Mouse (Mus musculus) CH12.LX (cell line): ENCODE measurements at regions not wholly inside any gene's neighbourhood (a gene's known extent, or its start where the extent isn't known, plus 50 kb on each side); places are given as distances from the start of the nearest gene placed in this dataset.

Source experiments
- DNase-seq: peaks from one replicate; pipeline ENCODE4 v3.0.0-alpha.2; 2013; ENCODE audit errors: extremely low read depth
- H3K27ac ChIP-seq: 2 replicates; pipeline ENCODE4 v1.5.1; 2012; ENCODE audit warnings: low read depth, mild to moderate bottlenecking, control low read depth, moderate library complexity; ENCODE audit not compliant: insufficient read depth
- H3K27me3 ChIP-seq: replicated peaks from 2 replicates; pipeline ENCODE3; 2012; ENCODE audit warnings: inconsistent platforms
- H3K36me3 ChIP-seq, 2 experiments: replicated peaks in 1 of 2; 2 replicates each; pipeline versions ENCODE3 to v1.6.1; 2012; ENCODE audit warnings: inconsistent platforms in 1 of 2, low read length in 1 of 2, mild to moderate bottlenecking in 1 of 2, mixed read lengths in 1 of 2, moderate library complexity in 1 of 2; ENCODE audit not compliant: control insufficient read depth in 1 of 2, insufficient read depth in 1 of 2
- H3K4me1 ChIP-seq, 2 experiments: 2 replicates each; pipeline ENCODE4 v1.6.1; 2012; ENCODE audit warnings: inconsistent platforms in 1 of 2, moderate library complexity in 1 of 2; ENCODE audit not compliant: insufficient read depth in 2 of 2, control insufficient read depth in 1 of 2
- H3K4me2 ChIP-seq: 2 replicates; pipeline ENCODE4 v1.6.1; 2012; ENCODE audit warnings: low read depth, mild to moderate bottlenecking, control low read depth; ENCODE audit not compliant: poor library complexity, insufficient read depth, severe bottlenecking
- H3K4me3 ChIP-seq, 3 experiments: fragments of 150-350 bp in 1 of 3; sonication (generic) in 1 of 3; replicated peaks in 1 of 3; 2 replicates each; pipeline versions ENCODE3 to v1.5.1; 2011 to 2012; ENCODE audit warnings: low read depth in 2 of 3, low read length in 2 of 3, mild to moderate bottlenecking in 2 of 3, moderate library complexity in 2 of 3, control low read depth in 1 of 3, improper control_type of control experiment in 1 of 3, inconsistent platforms in 1 of 3, mixed read lengths in 1 of 3; ENCODE audit not compliant: poor library complexity in 1 of 3
- H3K79me2 ChIP-seq: replicated peaks from 2 replicates; pipeline ENCODE4 v1.6.1; 2012; ENCODE audit warnings: mild to moderate bottlenecking, moderate library complexity; ENCODE audit not compliant: control insufficient read depth, poor library complexity, insufficient read depth, severe bottlenecking; ENCODE audit errors: extremely low read depth
- H3K9ac ChIP-seq: 2 replicates; pipeline ENCODE4 v1.6.1; 2012; ENCODE audit warnings: low read depth, mild to moderate bottlenecking, control low read depth, moderate library complexity; ENCODE audit not compliant: insufficient read depth
- H3K9me3 ChIP-seq: replicated peaks from 2 replicates; pipeline ENCODE3; 2012; ENCODE audit warnings: low read length, inconsistent platforms, mixed read lengths
- BHLHE40 ChIP-seq: IDR thresholded peaks from 2 replicates; pipeline ENCODE4 v1.6.1; 2011; ENCODE audit warnings: mild to moderate bottlenecking, low read depth, low read length, improper control_type of control experiment
- CTCF ChIP-seq, 2 experiments: IDR thresholded peaks in 1 of 2; conservative IDR thresholded peaks in 1 of 2; 2 replicates each; pipeline ENCODE4 v1.5.1; 2011 to 2012; ENCODE audit warnings: low read depth in 2 of 2, low read length in 2 of 2, improper control_type of control experiment in 1 of 2, inconsistent platforms in 1 of 2, mild to moderate bottlenecking in 1 of 2, moderate library complexity in 1 of 2
- E2F4 ChIP-seq: IDR thresholded peaks from 2 replicates; pipeline ENCODE4 v1.6.1; 2011; ENCODE audit warnings: low read depth, low read length, improper control_type of control experiment; ENCODE audit not compliant: insufficient replicate concordance
- EP300 ChIP-seq: IDR thresholded peaks from 2 replicates; pipeline ENCODE4 v1.6.1; 2011; ENCODE audit warnings: low read length, improper control_type of control experiment
- ETS1 ChIP-seq: conservative IDR thresholded peaks from 2 replicates; pipeline ENCODE4 v1.6.1; 2012; ENCODE audit warnings: low read depth, mild to moderate bottlenecking, inconsistent platforms, low read length, improper control_type of control experiment, moderate library complexity
- GABPA ChIP-seq: IDR thresholded peaks from 2 replicates; pipeline ENCODE4 v1.6.1; 2012; ENCODE audit warnings: low read depth, low read length, improper control_type of control experiment, inconsistent platforms; ENCODE audit not compliant: insufficient replicate concordance
- HCFC1 ChIP-seq: IDR thresholded peaks from 2 replicates; pipeline ENCODE4 v1.6.1; 2012; ENCODE audit warnings: low read depth, mild to moderate bottlenecking, inconsistent platforms, low read length, improper control_type of control experiment
- IRF4 ChIP-seq: IDR thresholded peaks from 2 replicates; pipeline ENCODE4 v1.6.1; 2014; ENCODE audit warnings: low read depth, mild to moderate bottlenecking, inconsistent platforms, low read length, improper control_type of control experiment
- JUN ChIP-seq: IDR thresholded peaks from 2 replicates; pipeline ENCODE4 v1.6.1; 2011; ENCODE audit warnings: low read depth, mild to moderate bottlenecking, low read length, improper control_type of control experiment, moderate library complexity; ENCODE audit not compliant: insufficient read depth
- JUND ChIP-seq: conservative IDR thresholded peaks from 2 replicates; pipeline ENCODE4 v1.6.1; 2011; ENCODE audit warnings: low read depth, low read length, improper control_type of control experiment
- MAFK ChIP-seq: IDR thresholded peaks from 2 replicates; pipeline ENCODE4 v1.6.1; 2011; ENCODE audit warnings: low read length, improper control_type of control experiment; ENCODE audit not compliant: insufficient replicate concordance
- MAX ChIP-seq: IDR thresholded peaks from 2 replicates; pipeline ENCODE4 v1.6.1; 2011; ENCODE audit warnings: low read length, improper control_type of control experiment
- MAZ ChIP-seq: IDR thresholded peaks from 2 replicates; pipeline ENCODE4 v1.6.1; 2012; ENCODE audit warnings: low read depth, mild to moderate bottlenecking, inconsistent platforms, low read length, improper control_type of control experiment, moderate library complexity
- MEF2A ChIP-seq: IDR thresholded peaks from 2 replicates; pipeline ENCODE4 v1.6.1; 2014; ENCODE audit warnings: low read depth, mild to moderate bottlenecking, inconsistent platforms, low read length, improper control_type of control experiment, borderline replicate concordance
- NELFE ChIP-seq: IDR thresholded peaks from 2 replicates; pipeline ENCODE4 v1.6.1; 2011; ENCODE audit warnings: low read depth, low read length, improper control_type of control experiment
- RAD21 ChIP-seq: IDR thresholded peaks from 2 replicates; pipeline ENCODE4 v1.6.1; 2011; ENCODE audit warnings: low read depth, mild to moderate bottlenecking, low read length, improper control_type of control experiment, moderate library complexity
- RCOR1 ChIP-seq: conservative IDR thresholded peaks from 2 replicates; pipeline ENCODE4 v1.6.1; 2012; ENCODE audit warnings: low read depth, mild to moderate bottlenecking, inconsistent platforms, low read length, improper control_type of control experiment
- SIN3A ChIP-seq: IDR thresholded peaks from 2 replicates; pipeline ENCODE4 v1.6.1; 2012; ENCODE audit warnings: low read length, improper control_type of control experiment, inconsistent platforms
- SMC3 ChIP-seq: IDR thresholded peaks from 2 replicates; pipeline ENCODE4 v1.6.1; 2011; ENCODE audit warnings: low read depth, low read length, improper control_type of control experiment
- USF1 ChIP-seq: IDR thresholded peaks from 2 replicates; pipeline ENCODE4 v1.6.1; 2014; ENCODE audit warnings: low read depth, mild to moderate bottlenecking, inconsistent platforms, low read length, improper control_type of control experiment
- USF2 ChIP-seq: conservative IDR thresholded peaks from 2 replicates; pipeline ENCODE4 v1.6.1; 2011; ENCODE audit warnings: low read depth, low read length, improper control_type of control experiment
- ZKSCAN1 ChIP-seq: IDR thresholded peaks from 2 replicates; pipeline ENCODE4 v1.6.1; 2012; ENCODE audit warnings: low read depth, inconsistent platforms, low read length, improper control_type of control experiment, borderline replicate concordance
- dilution Hi-C: fragments of 300-500 bp; cut with MboI; formaldehyde crosslinking; loops from 2 replicates; pipeline ENCODE4 v1.14.3; 2020; ENCODE audit warnings: low sequenced_read_pairs; ENCODE audit not compliant: extremely low pct_unique_long_range_greater_than_20kb, extremely low pct_ligation_motif_present
- in situ Hi-C: fragments of 300-500 bp; cut with MboI; formaldehyde crosslinking; loops from 3 replicates; pipeline ENCODE4 v1.14.3; 2019; ENCODE audit warnings: low sequenced_read_pairs, low pct_ligation_motif_present, low pct_unique_long_range_greater_than_20kb, mixed read lengths

DNA sequence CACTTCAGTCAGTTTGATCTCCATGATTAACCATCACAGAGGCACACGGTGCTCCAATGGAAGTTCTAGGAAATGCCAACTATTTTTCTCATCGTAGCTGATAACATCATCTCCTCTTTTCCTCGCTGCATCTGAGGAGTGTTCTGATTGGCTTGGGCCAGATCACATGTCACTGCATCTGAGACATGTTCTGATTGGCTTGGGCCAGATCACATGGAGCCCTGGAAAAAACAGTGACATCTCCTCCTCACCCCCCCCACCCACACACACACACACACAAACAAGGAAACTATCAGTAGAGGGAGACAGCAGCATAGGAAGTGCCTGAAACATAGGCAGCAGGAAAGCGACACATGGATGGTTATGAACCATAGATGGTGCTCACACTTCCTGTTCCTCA is 239.0 kb upstream of the 4930583I09Rik start:
- dilution Hi-C loops (no loop called here), in situ Hi-C loops (no loop called here)
- Histone ChIP-seq H3K27ac (no peak overlapping the region), H3K79me2 (no peaks in the 10 kb centered on the region), H3K4me2 (no peak overlapping the region), H3K9ac (no peak overlapping the region), H3K4me3 (no peak overlapping the region), H3K4me1 (peaks cover 0 to 3% of the 10 kb centered on the region in 2 experiments; a peak in 1 of 4 replicates), H3K27me3 (no peaks in the 10 kb centered on the region), H3K9me3 (no peaks in the 10 kb centered on the region), H3K36me3 (no peaks in the 10 kb centered on the region)
- DNase-seq, result peak; percentile 12
- TF ChIP-seq RCOR1, result no peak
- TF ChIP-seq USF1, result peak; percentile 63
- TF ChIP-seq USF2, result peak; percentile 62
- no peak for TF ChIP-seq MAX
- peak; percentile 5 for TF ChIP-seq RAD21
- TF ChIP-seq CTCF (conservative IDR thresholded peaks at IDR 0.05 in 1 of 2, IDR thresholded peaks at IDR 0.05 in 1 of 2; ENCODE audit: low read depth in 2 of 2, low read length in 2 of 2), result peak in 1 of 2 experiments; percentile 17; a peak in 1 of 4 replicates

DNA sequence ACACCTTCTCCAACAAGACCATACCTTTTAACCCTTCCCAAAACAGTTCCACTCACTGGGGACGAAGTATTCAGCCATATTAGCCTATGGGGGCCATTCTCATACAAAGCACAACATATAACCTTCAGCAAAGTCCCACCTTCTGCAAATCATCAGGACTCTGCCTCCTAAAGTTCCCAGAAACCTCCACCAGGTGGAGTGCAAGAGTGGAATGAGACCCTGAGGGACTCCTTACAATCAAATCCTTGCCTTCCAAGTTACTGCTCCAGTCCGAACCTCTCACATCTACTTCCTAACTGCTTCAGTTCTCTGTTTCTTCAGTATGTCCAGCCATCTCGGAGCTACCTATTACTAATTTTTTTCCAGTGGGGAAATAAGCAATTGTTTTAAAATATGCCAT is 235.2 kb upstream of the 4930583I09Rik start:
- no peak overlapping the region for H3K9ac ChIP-seq
- no peak overlapping the region for H3K27ac ChIP-seq
- no peak overlapping the region for H3K4me2 ChIP-seq
- no peak overlapping the region for H3K4me3 ChIP-seq
- H3K79me2 ChIP-seq, result no peaks in the 10 kb centered on the region
- no peaks in the 10 kb centered on the region for H3K4me1 ChIP-seq
- no peaks in the 10 kb centered on the region for H3K27me3 ChIP-seq
- TF ChIP-seq GABPA (no peak), IRF4 (no peak), NELFE (no peak), ZKSCAN1 (no peak), SMC3 (peak; percentile 76), CTCF (conservative IDR thresholded peaks at IDR 0.05 in 1 of 2, IDR thresholded peaks at IDR 0.05 in 1 of 2; ENCODE audit: low read depth in 2 of 2, low read length in 2 of 2) (peak in 1 of 2 experiments; percentile 66; a peak in 3 of 4 replicates), BHLHE40 (no peak), RAD21 (peak; percentile 59), EP300 (no peak)
- peak; percentile 45 for DNase-seq
- H3K36me3 ChIP-seq, result no peaks in the 10 kb centered on the region
- H3K9me3 ChIP-seq, result no peaks in the 10 kb centered on the region
- dilution Hi-C loops (no loop called here), in situ Hi-C loops (no loop called here)

DNA sequence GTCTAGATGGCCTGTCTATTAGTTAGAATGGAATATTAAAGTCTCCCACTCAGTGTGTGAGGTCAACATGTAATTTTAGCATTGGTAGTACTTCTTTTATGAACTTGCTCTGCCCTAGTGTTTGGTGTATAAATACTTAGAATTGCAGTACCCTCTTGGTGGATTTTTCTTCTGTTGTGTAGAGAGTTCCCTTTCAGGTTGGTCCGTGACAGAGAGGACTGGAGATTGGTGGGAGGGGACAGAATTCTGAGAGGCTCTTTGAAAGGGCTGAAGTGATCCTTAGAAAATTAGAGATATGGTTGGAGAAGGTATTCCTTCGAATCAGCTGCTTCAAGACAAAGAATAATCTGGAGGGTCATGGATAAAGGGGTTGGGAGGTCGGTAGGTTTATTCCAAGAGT is 230.3 kb upstream of the 4930583I09Rik start:
- H3K4me3 ChIP-seq, result no peak overlapping the region
- H3K27me3 ChIP-seq, result no peaks in the 10 kb centered on the region
- no peak for TF ChIP-seq ETS1
- TF ChIP-seq MAFK, result no peak
- TF ChIP-seq JUND, result no peak
- no peak for TF ChIP-seq IRF4
- TF ChIP-seq USF1, result no peak
- no peak for TF ChIP-seq E2F4
- TF ChIP-seq MAZ, result no peak
- TF ChIP-seq JUN, result no peak
- TF ChIP-seq BHLHE40, result no peak
- TF ChIP-seq SIN3A, result no peak
- TF ChIP-seq HCFC1, result no peak
- no peak for TF ChIP-seq SMC3
- no peak for TF ChIP-seq MEF2A
- TF ChIP-seq RAD21, result no peak
- H3K4me1 ChIP-seq, result no peaks in the 10 kb centered on the region
- no peak overlapping the region for H3K9ac ChIP-seq
- no peak overlapping the region for H3K27ac ChIP-seq
- in situ Hi-C loops, result no loop called here
- H3K9me3 ChIP-seq, result no peaks in the 10 kb centered on the region
- H3K79me2 ChIP-seq, result no peaks in the 10 kb centered on the region
- H3K4me2 ChIP-seq, result no peak overlapping the region
- no peaks in the 10 kb centered on the region for H3K36me3 ChIP-seq
- dilution Hi-C loops, result no loop called here
- DNase-seq, result no peak
